Mouse (Mus musculus) limb, embryonic 11.5 days (tissue): Measurements from ENCODE around the gene Enpp6. TPM values are rescaled to one million over a fixed set of nuclear protein-coding genes. Genes with fewer than 3 reads are reported as not detected.

Source experiments
- ATAC-seq: fragments of 200-750 bp; cut with Nextera tagmentation; 2 replicates; pipeline ENCODE4 v1.8.0; 2017; ENCODE audit warnings: low read depth; ENCODE audit not compliant: insufficient number of reproducible peaks, low FRiP score, low TSS enrichment
- DNase-seq: peaks from one replicate; pipeline ENCODE4 v3.0.0-alpha.2; 2015; ENCODE audit warnings: low spot score
- H3K27ac ChIP-seq: fragments of 300-500 bp; sonication (generic); replicated peaks from 2 replicates; pipeline ENCODE4 v1.5.1; 2014; ENCODE audit warnings: low read depth, mild to moderate bottlenecking, low read length
- H3K27me3 ChIP-seq: fragments of 300-500 bp; sonication (generic); 2 replicates; pipeline ENCODE4 v1.6.1; 2014; ENCODE audit warnings: mild to moderate bottlenecking, low read length, mixed read lengths; ENCODE audit not compliant: control insufficient read depth, insufficient read depth
- H3K36me3 ChIP-seq: fragments of 300-500 bp; sonication (generic); 2 replicates; pipeline ENCODE4 v1.6.1; 2014; ENCODE audit warnings: mild to moderate bottlenecking, low read length, moderate library complexity, mixed read lengths; ENCODE audit not compliant: control insufficient read depth, insufficient read depth
- H3K4me1 ChIP-seq: fragments of 300-500 bp; sonication (generic); 2 replicates; pipeline ENCODE4 v1.6.1; 2014; ENCODE audit warnings: low read length, mixed read lengths; ENCODE audit not compliant: control insufficient read depth, insufficient read depth
- H3K4me2 ChIP-seq: fragments of 300-500 bp; sonication (generic); 2 replicates; pipeline ENCODE4 v1.6.1; 2014; ENCODE audit warnings: low read depth, mild to moderate bottlenecking, moderate library complexity; ENCODE audit not compliant: severe bottlenecking
- H3K4me3 ChIP-seq: fragments of 300-500 bp; sonication (generic); 2 replicates; pipeline ENCODE4 v1.5.1; 2014; ENCODE audit warnings: low read depth, low read length
- H3K9ac ChIP-seq: fragments of 300-500 bp; sonication (generic); 2 replicates; pipeline ENCODE4 v1.6.1; 2014; ENCODE audit warnings: mild to moderate bottlenecking, low read length
- H3K9me3 ChIP-seq: fragments of 300-500 bp; sonication (generic); 2 replicates; pipeline ENCODE4 v1.6.1; 2016; ENCODE audit warnings: low read length; ENCODE audit not compliant: control insufficient read depth
- WGBS: fragments of 180-500 bp; shearing (Covaris S2); extraction: QIAGEN DNeasy Blood & Tissue Kit; methylation state at CpG from one replicate; pipeline ENCODE4 v1.1.7; 2014; 5-methylcytosine and 5-hydroxymethylcytosine counted together
- polyA plus RNA-seq: library from polyadenylated mRNA; unstranded; fragments of >200 nt; fragmentation: Nextera tagmentation; extraction: Ambion mirVana; gene quantifications from 2 replicates; pipeline ENCODE4 v1.2.1, GENCODE M21; 2014

The Enpp6 gene
- polyA plus RNA-seq, 1 experiment from 2014 or later: 0.77 TPM

GRCm38 (mm10) chr8:46982770-46983169 lies 3.9 kb upstream of the Enpp6 start:
- no peaks in the 10 kb centered on the region for H3K4me1 ChIP-seq
- no peak overlapping the region for H3K9ac ChIP-seq
- no peak overlapping the region for H3K4me2 ChIP-seq
- H3K27ac ChIP-seq: no peak overlapping the region
- no peak for DNase-seq
- WGBS: 72% methylated on average over 4 of the region's 4 CpGs
- ATAC-seq: no peak
- no peaks in the 10 kb centered on the region for H3K27me3 ChIP-seq
- H3K4me3 ChIP-seq: no peak overlapping the region
- no peaks in the 10 kb centered on the region for H3K36me3 ChIP-seq
- no peaks in the 10 kb centered on the region for H3K9me3 ChIP-seq

- no peak overlapping the region for H3K9ac ChIP-seq
- no peak overlapping the region for H3K27ac ChIP-seq
- H3K9me3 ChIP-seq: no peaks in the 10 kb centered on the region
- H3K4me1 ChIP-seq: no peaks in the 10 kb centered on the region
- ATAC-seq (no peak), DNase-seq (no peak)
- no peak overlapping the region for H3K4me3 ChIP-seq
- H3K36me3 ChIP-seq: no peaks in the 10 kb centered on the region
- WGBS: 85% methylated on average over 11 of the region's 11 CpGs
- no peaks in the 10 kb centered on the region for H3K27me3 ChIP-seq
- no peak overlapping the region for H3K4me2 ChIP-seq
Measured at GRCm38 (mm10) chr8:46984647-46985046, 2.0 kb upstream of the Enpp6 start.

DNA sequence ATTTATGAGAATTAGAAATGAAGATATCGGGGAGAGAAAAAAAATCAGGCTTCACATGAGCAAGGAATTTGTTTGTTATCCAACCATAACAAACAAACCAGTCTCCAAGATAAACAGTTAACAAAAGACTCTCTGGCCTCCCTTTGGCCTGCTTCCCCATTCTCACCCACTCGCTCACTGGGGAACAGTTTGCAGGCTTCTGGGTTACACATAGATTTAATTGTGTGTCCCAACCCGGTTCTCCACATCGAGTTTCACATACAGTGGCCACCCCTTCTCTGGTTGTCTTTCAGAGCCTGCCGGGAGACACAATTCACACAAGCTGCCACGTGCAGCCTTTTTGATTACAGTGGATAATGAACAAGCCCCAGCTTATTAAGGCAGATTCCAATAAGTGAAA lies 1.7 kb downstream of the Enpp6 start:
- no peak overlapping the region for H3K27ac ChIP-seq
- ATAC-seq (no peak), DNase-seq (no peak)
- H3K4me3 ChIP-seq: no peak overlapping the region
- H3K9me3 ChIP-seq: no peaks in the 10 kb centered on the region
- H3K4me1 ChIP-seq: 0 out of 2 replicates have a peak, but pooled peaks cover 3% of the 10 kb centered on the region
- H3K9ac ChIP-seq: no peak overlapping the region
- WGBS: 79% methylated on average over 6 of the region's 6 CpGs
- H3K4me2 ChIP-seq: no peak overlapping the region
- H3K36me3 ChIP-seq: no peaks in the 10 kb centered on the region
- H3K27me3 ChIP-seq: no peaks in the 10 kb centered on the region

GRCm38 (mm10) chr8:46991081-46991480 lies 4.4 kb downstream of the Enpp6 start:
- Histone ChIP-seq H3K36me3 (no peaks in the 10 kb centered on the region), H3K4me1 (0 out of 2 replicates have a peak, but pooled peaks cover 3% of the 10 kb centered on the region), H3K27me3 (no peaks in the 10 kb centered on the region), H3K27ac (no peak overlapping the region), H3K9ac (no peak overlapping the region), H3K9me3 (no peaks in the 10 kb centered on the region), H3K4me2 (no peak overlapping the region), H3K4me3 (no peak overlapping the region)
- no peak for DNase-seq
- ATAC-seq: no peak
- 59% methylated on average over 5 of the region's 5 CpGs for WGBS

- no peak overlapping the region for H3K4me2 ChIP-seq
- peaks cover 7% of the 10 kb centered on the region; the same call in 1 of the 2 replicates for H3K4me1 ChIP-seq
- no peak overlapping the region for H3K9ac ChIP-seq
- 93% methylated on average over 9 of the region's 9 CpGs for WGBS
- no peak overlapping the region for H3K27ac ChIP-seq
- H3K9me3 ChIP-seq: no peaks in the 10 kb centered on the region
- DNase-seq (no peak), ATAC-seq (no peak)
- H3K27me3 ChIP-seq: no peaks in the 10 kb centered on the region
- no peak overlapping the region for H3K4me3 ChIP-seq
- no peaks in the 10 kb centered on the region for H3K36me3 ChIP-seq
Measured at GRCm38 (mm10) chr8:46992579-46992978, 5.9 kb downstream of the Enpp6 start.

GRCm38 (mm10) chr8:46995931-46996664 lies 9.4 kb downstream of the Enpp6 start:
- Histone ChIP-seq H3K9ac (no peak overlapping the region), H3K4me2 (no peak overlapping the region), H3K27me3 (no peaks in the 10 kb centered on the region), H3K27ac (no peak overlapping the region), H3K4me1 (peaks cover 7% of the 10 kb centered on the region; the same call in 1 of the 2 replicates), H3K9me3 (no peaks in the 10 kb centered on the region), H3K36me3 (no peaks in the 10 kb centered on the region), H3K4me3 (no peak overlapping the region)
- WGBS: 65% methylated on average over 9 of the region's 9 CpGs
- DNase-seq (no peak), ATAC-seq (no peak)

GRCm38 (mm10) chr8:47005676-47006075 lies 19.0 kb downstream of the Enpp6 start:
- DNase-seq (no peak), ATAC-seq (no peak)
- Histone ChIP-seq H3K4me1 (0 out of 2 replicates have a peak, but pooled peaks cover 6% of the 10 kb centered on the region), H3K27me3 (no peaks in the 10 kb centered on the region), H3K9ac (no peak overlapping the region), H3K27ac (no peak overlapping the region), H3K4me2 (no peak overlapping the region), H3K36me3 (no peaks in the 10 kb centered on the region), H3K9me3 (no peaks in the 10 kb centered on the region), H3K4me3 (no peak overlapping the region)
- 92% methylated on average over 5 of the region's 5 CpGs for WGBS

- no peak for DNase-seq
- no peak overlapping the region for H3K4me3 ChIP-seq
- no peaks in the 10 kb centered on the region for H3K9me3 ChIP-seq
- H3K27ac ChIP-seq: no peak overlapping the region
- no peaks in the 10 kb centered on the region for H3K36me3 ChIP-seq
- WGBS: 53% methylated on average over 9 of the region's 9 CpGs
- H3K27me3 ChIP-seq: no peaks in the 10 kb centered on the region
- no peak for ATAC-seq
- no peak overlapping the region for H3K9ac ChIP-seq
- 0 out of 2 replicates have a peak, but pooled peaks cover 6% of the 10 kb centered on the region for H3K4me1 ChIP-seq
- H3K4me2 ChIP-seq: no peak overlapping the region
Measured at GRCm38 (mm10) chr8:47006785-47007184, 20.1 kb downstream of the Enpp6 start.
